In genomic region chr1:170111651-170112226, GRCm38 (mm10) we compare ENCODE assay signal across 11 mouse cellular contexts. TPM values are rescaled to one million over a fixed set of nuclear protein-coding genes. Genes with fewer than 3 reads are reported as not detected.
DNase-seq lines count a peak whose midpoint lies in the region; ATAC-seq and TF ChIP-seq lines count a peak whose summit lies in the region.
"Had no signal": no experiment of that assay in that cellular context is flagged by ENCODE, and none has a peak within 500 bp of the region (broad histone marks: within the 10 kb centered on the region; RNA-seq: fewer than 3 reads in every experiment).

No protein-coding gene starts in this region.

- no peaks in the 10 kb centered on the region for H3K27me3 ChIP-seq in limb, embryonic 14.5 days (ENCODE audit: control insufficient read depth, insufficient read depth, low read length)
- no peaks in the 10 kb centered on the region for H3K27me3 ChIP-seq in forebrain, embryonic 16.5 days (replicated peaks; ENCODE audit: control insufficient read depth, insufficient read depth, low read length)

- peak overlapping the region; percentile 70 for H3K4me2 ChIP-seq in limb, embryonic 14.5 days (replicated peaks; ENCODE audit: low read depth, low read length, severe bottlenecking)
- no peak overlapping the region for H3K4me2 ChIP-seq in forebrain, embryonic 16.5 days (ENCODE audit: low read length)

- 0 out of 2 replicates have a peak overlapping the region, but pooled peaks have one; percentile 9 for H3K9ac ChIP-seq in limb, embryonic 14.5 days (ENCODE audit: low read depth, low read length, severe bottlenecking)
- no peak overlapping the region for H3K9ac ChIP-seq in forebrain, embryonic 16.5 days (replicated peaks; ENCODE audit: low read depth, low read length)

- ATAC-seq in limb, embryonic 14.5 days (ENCODE audit: low FRiP score, low read depth): no peak
- ATAC-seq in forebrain, embryonic 16.5 days: no peak

- peak; percentile 38 for DNase-seq in adrenal gland, adult 2 months
- no peak for DNase-seq in adrenal gland, adult 18-20 months (ENCODE audit: low spot score in 2 of 2)
- peak; percentile 50 for DNase-seq in left cerebral cortex, postnatal 4 days
- no peak for DNase-seq in left cerebral cortex, adult 18-20 months (ENCODE audit: low spot score in 2 of 2)
- DNase-seq in cerebellum, postnatal 10 days: peak; percentile 69 to 81
- DNase-seq in limb, embryonic 14.5 days (ENCODE audit: low spot score): no peak
- DNase-seq in frontal cortex, postnatal 14 days (ENCODE audit: low spot score in 2 of 2): no peak
- DNase-seq: kidney, adult 8-10 months; right cerebral cortex, postnatal 25 days had no signal

- WGBS in limb, embryonic 14.5 days: 78% methylated on average over 16 of the region's 16 CpGs
- 87% methylated on average over 16 of the region's 16 CpGs for WGBS in forebrain, embryonic 16.5 days

- peak overlapping the region; percentile 98 for H3K27ac ChIP-seq in limb, embryonic 14.5 days (replicated peaks; ENCODE audit: low read depth, low read length)
- H3K27ac ChIP-seq in forebrain, embryonic 16.5 days (ENCODE audit: low read length): no peak overlapping the region
- H3K27ac ChIP-seq: macrophage had no signal

- intact Hi-C loops in left cerebral cortex, postnatal 4 days (cut with DNase I): no loop called here

- peaks cover 29% of the 10 kb centered on the region for H3K4me1 ChIP-seq in limb, embryonic 14.5 days (ENCODE audit: control insufficient read depth, insufficient read depth, low read length)
- no peaks in the 10 kb centered on the region; the same call in 1 of the 2 replicates for H3K4me1 ChIP-seq in forebrain, embryonic 16.5 days (replicated peaks; ENCODE audit: control insufficient read depth, insufficient read depth, low read length)

- no peak for TF ChIP-seq POLR2A in limb, embryonic 14.5 days (IDR thresholded peaks at IDR 0.05; ENCODE audit: borderline replicate concordance, extremely low read depth, insufficient read depth, insufficient read length)

- no peaks in the 10 kb centered on the region for H3K36me3 ChIP-seq in limb, embryonic 14.5 days (ENCODE audit: control insufficient read depth, insufficient read depth, low read length)
- no peaks in the 10 kb centered on the region for H3K36me3 ChIP-seq in forebrain, embryonic 16.5 days (ENCODE audit: control insufficient read depth, insufficient read depth)

- no peaks in the 10 kb centered on the region for H3K9me3 ChIP-seq in limb, embryonic 14.5 days (ENCODE audit: control insufficient read depth, low read length)
- H3K9me3 ChIP-seq in forebrain, embryonic 16.5 days (ENCODE audit: control insufficient read depth, low read length): no peaks in the 10 kb centered on the region

- H3K4me3 ChIP-seq in limb, embryonic 14.5 days (replicated peaks; ENCODE audit: low read length): 0 out of 2 replicates have a peak overlapping the region, but pooled peaks have one; percentile 65
- H3K4me3 ChIP-seq in forebrain, embryonic 16.5 days (replicated peaks; ENCODE audit: low read length): no peak overlapping the region

RNA-seq across cellular contexts. Expression of gene Ddr2, which starts 1.2 kb away (rescaled TPM):
- total RNA-seq in adrenal gland, adult 2 months (2021): 10 to 100 TPM; 17.2 to 23.0 TPM
- polyA plus RNA-seq in adrenal gland, adult 2 months (2012; rRNA removed): 2.7 and 3.3 TPM in 2 replicates
- 10 to 100 TPM; 16.3 to 23.5 TPM for total RNA-seq in adrenal gland, adult 18-20 months (2021)
- total RNA-seq in left cerebral cortex, postnatal 4 days (2021): 10 to 100 TPM in 1 of 2 experiments, 1 to 10 TPM in 1; 9.0 to 10.5 TPM
- total RNA-seq in left cerebral cortex, adult 18-20 months (2021): 1 to 10 TPM; 7.0 to 7.2 TPM
- 64.1 and 68.2 TPM in 2 replicates for polyA plus RNA-seq in limb, embryonic 14.5 days (2012; rRNA removed)
- polyA plus RNA-seq in limb, embryonic 14.5 days (2014; fragmentation: Nextera tagmentation; extraction: Ambion mirVana): 86.7 and 100.0 TPM in 2 replicates
- polyA plus RNA-seq in forebrain, embryonic 16.5 days (2015; fragmentation: Nextera tagmentation; extraction: Ambion mirVana): 7.9 and 12.3 TPM in 2 replicates

Comparison
In these comparisons a context has a peak if more than half of its experiments do, and no peak if none do; other contexts are left out.
1. DNase-seq: peak in adrenal gland, adult 2 months (single experiment), left cerebral cortex, postnatal 4 days (single experiment) and cerebellum, postnatal 10 days (2 of 2); none in adrenal gland, adult 18-20 months (0 of 2), left cerebral cortex, adult 18-20 months (0 of 2), limb, embryonic 14.5 days (single experiment) and frontal cortex, postnatal 14 days (0 of 2).